Mouse (Mus musculus) bone marrow macrophage, adult 2 months (primary cell): ENCODE data around the gene Vti1a.

Source experiments
- CTCF ChIP-seq: IDR thresholded peaks from 2 replicates; pipeline ENCODE4 v1.5.1; 2012; ENCODE audit warnings: low read depth, mild to moderate bottlenecking, low read length, moderate library complexity
- POLR2A ChIP-seq: IDR thresholded peaks from 2 replicates; pipeline ENCODE4 v1.6.1; 2012; ENCODE audit warnings: mild to moderate bottlenecking, low read depth, low read length, borderline replicate concordance

DNA sequence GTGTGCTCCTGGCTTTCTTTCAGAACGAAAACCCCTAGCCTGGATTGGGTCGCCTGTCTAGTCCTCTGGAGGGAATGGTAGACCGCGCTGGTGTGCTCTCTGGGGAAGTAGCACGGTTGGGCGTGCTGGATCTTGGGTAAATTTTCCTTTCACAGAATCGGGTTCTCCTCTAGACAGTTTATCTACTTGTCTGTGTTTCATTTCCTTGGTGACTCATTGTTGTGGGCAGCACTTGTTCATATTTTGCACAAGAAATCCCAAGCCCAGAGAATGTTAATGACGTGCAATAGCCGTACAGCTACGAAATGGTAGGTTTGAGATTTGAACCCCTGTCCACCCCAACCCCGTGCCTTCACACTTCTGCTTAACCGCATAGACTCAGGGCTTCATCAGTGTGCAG lies 145.9 kb downstream of the Vti1a start:
- no peak for TF ChIP-seq CTCF
- TF ChIP-seq POLR2A: no peak
